Mouse (Mus musculus) cortical plate, adult 2 months (tissue): Measurements from ENCODE around the gene Capn7. TPM values are rescaled to one million over a fixed set of nuclear protein-coding genes. Genes with fewer than 3 reads are reported as not detected.
A peak's percentile ranks its signal among the peaks of the same experiment; 100 is the strongest.

Experiments
- H3K27ac ChIP-seq: fragments of 200-500 bp; 2 replicates; pipeline ENCODE4 v1.5.1; 2012; ENCODE audit warnings: low read length, control low read depth, inconsistent platforms; ENCODE audit not compliant: insufficient read depth
- H3K4me1 ChIP-seq: fragments of 200-500 bp; 2 replicates; pipeline ENCODE4 v1.6.1; 2011; ENCODE audit warnings: low read length; ENCODE audit not compliant: control insufficient read depth, insufficient read depth
- H3K4me3 ChIP-seq: fragments of 200-500 bp; 2 replicates; pipeline ENCODE4 v1.5.1; 2011; ENCODE audit warnings: mild to moderate bottlenecking, low read length, control low read depth; ENCODE audit not compliant: insufficient read depth
- CTCF ChIP-seq: fragments of 200-500 bp; IDR thresholded peaks from 2 replicates; pipeline ENCODE4 v1.5.1; 2011; ENCODE audit warnings: mild to moderate bottlenecking, control low read depth, low read length; ENCODE audit not compliant: insufficient read depth; ENCODE audit errors: extremely low read depth
- POLR2A ChIP-seq: fragments of 200-500 bp; IDR thresholded peaks from 2 replicates; pipeline ENCODE4 v1.6.1; 2011; ENCODE audit warnings: mild to moderate bottlenecking, low read length, control low read depth; ENCODE audit not compliant: insufficient read depth; ENCODE audit errors: extremely low read depth
- polyA plus RNA-seq: library from polyadenylated mRNA; depleted of rRNA; stranded (reverse); fragments of >200 nt; gene quantifications from 2 replicates; pipeline ENCODE4 v1.2.3, GENCODE M21; 2012

Gene Capn7
- polyA plus RNA-seq, 1 experiment: 31.2 TPM

- Histone ChIP-seq H3K27ac (peak overlapping the region; percentile 37; the same call in 1 of the 2 replicates), H3K4me3 (no peak overlapping the region), H3K4me1 (peaks cover 25% of the 10 kb centered on the region)
- TF ChIP-seq POLR2A (no peak; the same call in 1 of the 2 replicates), CTCF (no peak)
Measured at GRCm38 (mm10) chr14:31383470-31384050, 47.1 kb downstream of the Capn7 start.

- peaks cover 30% of the 10 kb centered on the region for H3K4me1 ChIP-seq
- H3K27ac ChIP-seq: peak overlapping the region; percentile 37
- TF ChIP-seq CTCF (no peak), POLR2A (no peak)
- no peak overlapping the region for H3K4me3 ChIP-seq
Measured at GRCm38 (mm10) chr14:31384366-31385323, 48.2 kb downstream of the Capn7 start.

- H3K4me1 ChIP-seq: peaks cover 30% of the 10 kb centered on the region
- no peak overlapping the region for H3K4me3 ChIP-seq
- H3K27ac ChIP-seq: no peak overlapping the region
- TF ChIP-seq POLR2A (no peak), CTCF (no peak)
Measured at GRCm38 (mm10) chr14:31385406-31385805, 49.0 kb downstream of the Capn7 start.

GRCm38 (mm10) chr14:31385977-31386697 is 49.7 kb downstream of the Capn7 start:
- Histone ChIP-seq H3K4me3 (no peak overlapping the region), H3K27ac (no peak overlapping the region), H3K4me1 (peaks cover 30% of the 10 kb centered on the region)
- TF ChIP-seq CTCF (peak; percentile 77), POLR2A (no peak)

GRCm38 (mm10) chr14:31387301-31387981 is 51.0 kb downstream of the Capn7 start:
- Histone ChIP-seq H3K4me3 (no peak overlapping the region), H3K4me1 (peaks cover 37% of the 10 kb centered on the region), H3K27ac (peak overlapping the region; percentile 26)
- TF ChIP-seq CTCF: no peak
- no peak for TF ChIP-seq POLR2A

GRCm38 (mm10) chr14:31388086-31388872 is 51.8 kb downstream of the Capn7 start:
- peaks cover 39% of the 10 kb centered on the region for H3K4me1 ChIP-seq
- H3K27ac ChIP-seq: peak overlapping the region; percentile 13; the same call in 1 of the 2 replicates
- no peak overlapping the region for H3K4me3 ChIP-seq
- TF ChIP-seq POLR2A (no peak), CTCF (no peak)

GRCm38 (mm10) chr14:31389421-31390147 is 53.1 kb downstream of the Capn7 start:
- Histone ChIP-seq H3K4me1 (peaks cover 35% of the 10 kb centered on the region), H3K4me3 (no peak overlapping the region), H3K27ac (no peak overlapping the region)
- TF ChIP-seq POLR2A (no peak), CTCF (no peak)

GRCm38 (mm10) chr14:31392300-31392699 is 55.9 kb downstream of the Capn7 start:
- H3K4me3 ChIP-seq: no peak overlapping the region
- peak overlapping the region; percentile 70 for H3K27ac ChIP-seq
- H3K4me1 ChIP-seq: peaks cover 36% of the 10 kb centered on the region
- TF ChIP-seq CTCF (no peak), POLR2A (no peak)
